Mouse (Mus musculus) forebrain, embryonic 13.5 days (tissue): ENCODE measurements around the gene Gcnt1. TPM values are rescaled to one million over a fixed set of nuclear protein-coding genes. Genes with fewer than 3 reads are reported as not detected.

Experiments used
- ATAC-seq: fragments of 200-750 bp; cut with Nextera tagmentation; 2 replicates; pipeline ENCODE4 v1.8.0; 2017
- H3K27ac ChIP-seq: fragments of 300-500 bp; sonication (generic); 2 replicates; pipeline ENCODE4 v1.5.1; 2015; ENCODE audit warnings: inconsistent platforms, mild to moderate bottlenecking, moderate library complexity
- H3K27me3 ChIP-seq: fragments of 300-500 bp; sonication (generic); 2 replicates; pipeline ENCODE4 v1.6.1; 2015; ENCODE audit warnings: mild to moderate bottlenecking, inconsistent platforms
- H3K36me3 ChIP-seq: fragments of 300-500 bp; sonication (generic); 2 replicates; pipeline ENCODE4 v1.6.1; 2015; ENCODE audit warnings: mild to moderate bottlenecking, inconsistent platforms; ENCODE audit not compliant: poor library complexity, severe bottlenecking
- H3K4me1 ChIP-seq: fragments of 300-500 bp; sonication (generic); 2 replicates; pipeline ENCODE4 v1.6.1; 2015; ENCODE audit warnings: inconsistent platforms
- H3K4me2 ChIP-seq: fragments of 300-500 bp; sonication (generic); 2 replicates; pipeline ENCODE4 v1.6.1; 2015; ENCODE audit warnings: inconsistent platforms, mild to moderate bottlenecking, moderate library complexity
- H3K4me3 ChIP-seq: fragments of 300-500 bp; sonication (generic); 2 replicates; pipeline ENCODE4 v1.5.1; 2015; ENCODE audit warnings: mild to moderate bottlenecking, inconsistent platforms
- H3K9ac ChIP-seq: fragments of 300-500 bp; sonication (generic); 2 replicates; pipeline ENCODE4 v1.6.1; 2015; ENCODE audit warnings: mild to moderate bottlenecking, inconsistent platforms
- H3K9me3 ChIP-seq: fragments of 300-500 bp; sonication (generic); replicated peaks from 2 replicates; pipeline ENCODE4 v1.6.1; 2016; ENCODE audit warnings: inconsistent platforms
- whole genome bisulfite sequencing: fragments of 180-500 bp; shearing (Covaris S2); methylation state at CpG from one replicate; pipeline ENCODE4 v1.1.7; 2015; 5-methylcytosine and 5-hydroxymethylcytosine counted together
- polyA plus RNA-seq: library from polyadenylated mRNA; unstranded; fragments of >200 nt; fragmentation: Nextera tagmentation; extraction: Ambion mirVana; gene quantifications from 2 replicates; pipeline ENCODE4 v1.2.1, GENCODE M21; 2015

The Gcnt1 gene
- polyA plus RNA-seq, 1 experiment from 2014 or later: 0.50 TPM

DNA sequence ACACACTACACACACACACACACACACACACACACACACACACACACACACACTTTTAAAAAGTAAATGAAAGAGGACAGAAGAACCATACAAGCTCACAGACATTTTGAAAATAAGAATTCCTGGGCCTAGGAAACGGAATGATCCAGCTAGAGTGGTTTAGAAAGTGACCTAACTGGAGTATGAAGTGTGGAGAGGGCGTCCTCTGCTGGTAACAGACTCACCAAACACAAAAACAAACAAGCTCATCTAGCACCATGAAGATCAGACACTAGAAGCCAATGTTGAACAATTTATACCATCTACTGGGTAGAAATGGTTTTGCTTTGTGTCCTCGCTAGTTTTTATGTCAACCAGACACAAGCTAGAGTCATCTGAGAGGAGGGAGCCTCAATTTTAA lies 7.9 kb downstream of the Gcnt1 start:
- ATAC-seq: no peak
- no peaks in the 10 kb centered on the region for H3K36me3 ChIP-seq
- no peaks in the 10 kb centered on the region for H3K4me1 ChIP-seq
- H3K4me3 ChIP-seq: no peak overlapping the region
- H3K27ac ChIP-seq: no peak overlapping the region
- WGBS: 38% methylated on average over 3 of the region's 3 CpGs
- no peaks in the 10 kb centered on the region for H3K27me3 ChIP-seq
- no peak overlapping the region for H3K9ac ChIP-seq
- H3K9me3 ChIP-seq: no peaks in the 10 kb centered on the region
- no peak overlapping the region for H3K4me2 ChIP-seq

DNA sequence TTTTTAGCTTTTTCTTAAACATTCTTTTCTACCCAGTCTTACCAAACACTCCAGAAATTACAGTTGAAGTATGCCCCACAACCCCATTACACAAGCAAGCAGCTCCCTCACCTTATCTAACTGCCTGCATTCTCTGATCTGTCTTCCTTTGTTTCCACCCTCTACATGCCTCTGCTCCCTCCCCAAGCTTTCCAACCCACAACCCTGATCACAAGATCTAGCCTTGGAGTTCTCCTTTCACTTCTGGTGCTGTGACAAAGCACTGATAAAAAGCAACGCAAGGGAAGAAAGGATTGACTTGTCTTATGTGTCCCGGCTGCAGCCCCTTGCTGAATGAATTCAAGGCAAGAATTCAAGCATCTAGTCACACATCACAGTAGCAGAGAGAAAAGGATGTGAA lies 11.5 kb downstream of the Gcnt1 start:
- Histone ChIP-seq H3K4me2 (no peak overlapping the region), H3K27me3 (peaks cover 11% of the 10 kb centered on the region), H3K9ac (no peak overlapping the region), H3K9me3 (no peaks in the 10 kb centered on the region), H3K27ac (no peak overlapping the region), H3K36me3 (no peaks in the 10 kb centered on the region), H3K4me1 (peaks cover 5% of the 10 kb centered on the region), H3K4me3 (no peak overlapping the region)
- whole genome bisulfite sequencing: 81% methylated on average over 2 of the region's 2 CpGs
- no peak for ATAC-seq

DNA sequence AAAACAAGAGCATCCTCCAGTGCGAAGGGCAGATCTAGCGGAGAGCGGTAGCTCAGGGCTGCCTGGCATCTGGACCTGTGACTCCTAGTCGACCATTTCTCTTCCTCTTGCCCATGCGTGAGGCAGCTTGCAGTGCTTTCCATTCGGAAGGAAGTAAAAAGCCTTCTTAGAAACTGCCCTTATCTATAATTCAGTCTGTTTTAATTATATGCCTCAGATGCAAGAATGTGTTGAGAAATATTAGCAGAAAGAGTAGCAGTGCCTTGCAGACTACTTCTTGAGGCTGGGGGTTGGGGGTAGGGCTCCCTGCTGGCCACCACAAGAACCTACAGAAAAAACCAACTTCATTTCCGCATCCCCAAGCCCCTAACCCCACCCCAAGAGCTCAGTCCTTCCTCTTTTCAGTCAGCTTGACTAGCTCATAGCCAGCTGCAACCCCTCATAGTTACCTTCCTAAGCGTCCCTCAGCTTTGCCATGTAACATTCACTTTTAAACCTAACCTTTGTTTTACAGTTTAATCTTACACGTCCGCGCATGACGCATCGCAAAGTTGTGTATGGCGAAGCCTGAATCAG lies 13.2 kb downstream of the Gcnt1 start:
- H3K4me1 ChIP-seq: peaks cover 8% of the 10 kb centered on the region
- no peak for ATAC-seq
- no peaks in the 10 kb centered on the region for H3K9me3 ChIP-seq
- no peak overlapping the region for H3K27ac ChIP-seq
- no peak overlapping the region for H3K4me3 ChIP-seq
- WGBS: 86% methylated on average over 14 of the region's 14 CpGs
- peaks cover 29% of the 10 kb centered on the region for H3K27me3 ChIP-seq
- no peaks in the 10 kb centered on the region for H3K36me3 ChIP-seq
- H3K9ac ChIP-seq: no peak overlapping the region
- H3K4me2 ChIP-seq: no peak overlapping the region

DNA sequence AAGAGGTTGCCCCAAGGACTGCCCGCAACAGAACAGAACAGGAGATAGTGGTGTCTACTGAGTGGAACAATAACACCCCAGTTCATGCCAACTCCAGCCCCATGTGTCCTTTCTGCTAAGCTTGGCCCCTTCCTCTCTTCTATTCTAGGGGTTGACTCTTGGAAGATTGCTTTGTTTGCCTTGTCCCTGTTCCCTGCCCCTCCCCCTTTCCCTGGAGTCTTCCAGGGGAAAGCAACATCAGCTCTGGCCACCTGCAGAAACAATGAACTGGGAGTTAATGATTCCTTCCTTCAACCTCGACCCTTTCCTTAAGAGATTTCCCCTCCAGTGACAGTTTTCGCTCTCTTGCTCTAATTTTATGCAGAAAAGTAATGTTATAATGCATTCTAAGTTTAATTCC lies 15.3 kb downstream of the Gcnt1 start:
- Histone ChIP-seq H3K27me3 (peaks cover 31% of the 10 kb centered on the region), H3K9ac (no peak overlapping the region), H3K4me3 (no peak overlapping the region), H3K4me1 (peaks cover 8% of the 10 kb centered on the region), H3K4me2 (no peak overlapping the region), H3K27ac (no peak overlapping the region), H3K9me3 (no peaks in the 10 kb centered on the region), H3K36me3 (no peaks in the 10 kb centered on the region)
- ATAC-seq: no peak
- WGBS: 56% methylated on average over 3 of the region's 3 CpGs

DNA sequence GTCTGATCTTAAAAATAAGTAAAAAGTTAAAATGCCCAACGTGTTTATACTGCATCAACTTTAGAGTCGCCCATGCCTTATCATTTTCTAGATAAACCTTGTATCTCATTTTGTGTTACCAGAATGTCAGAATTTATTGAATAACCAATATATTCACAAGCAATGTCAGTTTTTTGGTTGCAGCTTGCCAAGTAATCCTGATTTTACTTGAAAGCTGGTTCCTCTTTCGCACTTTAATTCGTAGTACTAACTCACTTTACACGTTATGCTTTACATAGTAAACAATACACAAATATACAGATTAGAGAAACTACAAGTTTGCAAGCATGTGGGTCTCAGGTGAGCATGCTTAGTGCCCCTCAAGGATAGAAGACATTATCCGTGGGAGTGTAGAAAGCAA lies 15.7 kb downstream of the Gcnt1 start:
- peaks cover 8% of the 10 kb centered on the region for H3K4me1 ChIP-seq
- ATAC-seq: no peak
- peak overlapping the region; percentile 86 for H3K4me2 ChIP-seq
- H3K27ac ChIP-seq: no peak overlapping the region
- WGBS: 75% methylated on average over 6 of the region's 6 CpGs
- peaks cover 31% of the 10 kb centered on the region for H3K27me3 ChIP-seq
- no peaks in the 10 kb centered on the region for H3K9me3 ChIP-seq
- H3K4me3 ChIP-seq: no peak overlapping the region
- no peak overlapping the region for H3K9ac ChIP-seq
- no peaks in the 10 kb centered on the region for H3K36me3 ChIP-seq

DNA sequence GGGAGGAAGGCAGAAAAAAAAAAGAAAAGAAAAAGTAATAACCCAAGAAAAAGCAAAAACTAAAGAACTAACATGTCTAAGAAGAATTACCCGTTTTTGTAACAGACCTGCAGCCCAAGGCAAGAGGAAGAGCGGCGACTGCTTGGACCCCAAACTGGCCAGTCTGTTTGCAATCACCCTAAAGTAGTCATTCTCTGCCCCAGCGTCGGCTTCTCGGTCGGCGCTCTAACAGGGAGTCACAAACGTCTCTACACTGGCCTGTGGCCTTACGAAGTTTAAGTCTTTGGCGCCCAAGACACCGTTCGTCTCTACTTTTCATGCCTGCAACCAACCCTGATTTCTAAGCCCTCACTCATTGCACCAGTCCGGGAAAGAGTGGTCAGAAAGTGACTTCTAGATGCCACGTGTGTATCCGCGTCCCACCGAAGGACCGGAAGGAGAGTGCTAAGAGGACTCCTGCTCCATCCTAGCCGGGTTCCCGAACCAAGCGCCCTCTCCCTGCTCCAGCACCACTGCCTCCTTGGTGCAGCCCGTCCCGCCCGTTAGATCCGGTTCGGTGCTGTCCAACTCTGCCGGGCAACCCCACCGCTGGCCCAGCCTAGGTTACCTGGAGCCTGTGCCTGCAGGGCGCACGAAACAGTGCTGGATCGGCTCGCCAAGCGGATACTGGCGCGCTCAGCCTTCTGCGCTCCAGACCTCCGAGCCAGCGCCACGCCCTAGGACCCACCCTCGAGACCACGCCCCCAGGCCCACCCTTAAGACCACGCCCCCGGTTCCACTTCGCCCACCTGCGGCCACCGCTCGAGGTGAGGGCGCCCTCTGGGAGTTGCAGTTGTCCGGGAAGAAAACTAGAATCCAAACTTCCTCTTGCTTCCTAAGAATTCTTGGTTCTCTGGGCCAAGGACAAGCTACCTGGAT lies 16.4 kb downstream of the Gcnt1 start:
- Histone ChIP-seq H3K4me3 (peak overlapping the region; percentile 43), H3K9ac (peak overlapping the region; percentile 53; the same call in 1 of the 2 replicates), H3K27me3 (peaks cover 31% of the 10 kb centered on the region), H3K27ac (no peak overlapping the region), H3K4me2 (peak overlapping the region; percentile 86), H3K36me3 (no peaks in the 10 kb centered on the region), H3K4me1 (peaks cover 8% of the 10 kb centered on the region), H3K9me3 (no peaks in the 10 kb centered on the region)
- WGBS: 1% methylated on average over 44 of the region's 50 CpGs
- ATAC-seq: peak; percentile 87

DNA sequence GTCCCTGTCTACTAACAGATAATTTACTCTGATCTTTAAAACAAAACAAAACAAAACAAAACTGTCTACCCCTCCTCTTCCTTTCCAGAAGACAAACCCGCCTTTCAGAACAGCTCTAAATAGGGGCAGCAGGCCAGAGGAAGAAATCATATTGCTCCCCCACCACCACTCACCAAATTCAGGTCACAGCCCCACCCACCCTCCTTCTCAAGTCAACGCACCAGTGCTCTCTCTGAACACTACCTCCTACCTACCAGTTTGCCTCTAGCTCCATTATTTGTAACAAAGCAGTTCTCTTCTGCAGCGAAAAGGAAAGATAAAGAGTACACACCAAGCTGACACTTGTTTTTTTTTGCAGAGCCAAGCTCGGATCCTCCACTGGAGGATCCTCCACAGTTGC lies 17.3 kb downstream of the Gcnt1 start:
- Histone ChIP-seq H3K27ac (no peak overlapping the region), H3K4me1 (peaks cover 8% of the 10 kb centered on the region), H3K9me3 (no peaks in the 10 kb centered on the region), H3K4me3 (no peak overlapping the region), H3K4me2 (no peak overlapping the region), H3K36me3 (no peaks in the 10 kb centered on the region), H3K9ac (no peak overlapping the region), H3K27me3 (peaks cover 31% of the 10 kb centered on the region)
- 42% methylated on average over 4 of the region's 4 CpGs for WGBS
- no peak for ATAC-seq

DNA sequence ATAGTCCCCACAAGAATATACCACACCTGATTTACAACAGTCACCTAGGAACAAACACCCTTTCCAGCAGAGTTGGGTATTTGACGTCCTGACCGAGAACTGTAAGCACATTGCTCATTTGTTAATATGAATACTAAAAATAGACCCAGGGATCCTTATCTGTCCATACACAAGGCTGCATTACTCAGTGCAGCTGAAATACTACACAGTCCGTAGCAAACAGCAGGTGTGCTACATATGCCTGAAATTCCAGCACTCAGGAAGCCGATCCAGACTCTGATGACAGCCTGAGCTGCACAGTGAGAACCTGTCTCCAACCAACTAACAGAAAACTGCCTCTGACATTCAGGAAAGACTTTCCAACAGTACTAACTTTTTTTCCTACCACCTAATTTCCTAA lies 17.8 kb downstream of the Gcnt1 start:
- Histone ChIP-seq H3K4me3 (no peak overlapping the region), H3K4me2 (no peak overlapping the region), H3K9ac (no peak overlapping the region), H3K36me3 (no peaks in the 10 kb centered on the region), H3K4me1 (peaks cover 8% of the 10 kb centered on the region), H3K9me3 (no peaks in the 10 kb centered on the region), H3K27me3 (peaks cover 31% of the 10 kb centered on the region), H3K27ac (no peak overlapping the region)
- ATAC-seq: no peak
- WGBS: 79% methylated on average over 4 of the region's 4 CpGs

DNA sequence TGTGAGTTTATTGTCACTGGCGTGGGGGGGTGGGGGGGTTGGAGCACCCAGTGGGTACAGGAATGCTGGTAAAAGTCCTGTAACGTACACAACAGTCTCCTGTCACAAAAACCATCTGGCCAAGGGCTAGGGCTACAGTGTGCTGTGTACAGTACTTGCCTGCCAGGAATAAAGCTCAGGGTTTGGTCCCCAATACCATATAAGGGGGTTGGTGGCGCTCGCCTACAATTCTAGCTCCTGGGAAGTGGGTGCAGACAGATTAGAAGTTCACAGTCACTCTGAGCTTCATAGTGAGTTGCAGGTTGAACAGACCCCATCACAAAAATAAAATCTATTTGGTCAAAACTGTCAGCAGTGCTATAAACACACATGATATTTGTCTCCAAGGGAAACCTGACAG lies 18.3 kb downstream of the Gcnt1 start:
- H3K4me3 ChIP-seq: no peak overlapping the region
- ATAC-seq: no peak
- 82% methylated on average over 4 of the region's 4 CpGs for WGBS
- peaks cover 31% of the 10 kb centered on the region for H3K27me3 ChIP-seq
- no peak overlapping the region for H3K9ac ChIP-seq
- no peak overlapping the region for H3K4me2 ChIP-seq
- H3K27ac ChIP-seq: no peak overlapping the region
- peaks cover 8% of the 10 kb centered on the region for H3K4me1 ChIP-seq
- H3K9me3 ChIP-seq: no peaks in the 10 kb centered on the region
- no peaks in the 10 kb centered on the region for H3K36me3 ChIP-seq

DNA sequence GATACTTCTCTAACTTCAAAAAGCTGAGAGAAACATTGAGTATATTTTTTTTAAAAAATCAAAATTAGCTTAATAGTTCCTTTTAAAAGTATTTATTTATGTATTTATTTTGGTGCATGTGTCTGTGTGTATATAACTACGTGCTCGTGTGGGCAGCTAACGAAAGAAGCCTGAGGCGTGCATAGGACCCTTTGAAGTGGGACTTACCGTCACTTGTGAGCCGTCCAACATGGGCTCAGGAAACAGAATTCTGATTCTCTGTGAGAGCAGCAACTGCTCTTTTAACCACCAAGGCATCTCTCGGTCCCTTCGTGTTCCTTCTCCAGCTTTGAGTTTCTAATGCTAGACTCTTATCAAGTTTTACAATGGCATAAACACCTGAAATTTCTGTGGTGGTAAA lies 18.9 kb downstream of the Gcnt1 start:
- no peaks in the 10 kb centered on the region for H3K9me3 ChIP-seq
- H3K4me1 ChIP-seq: peaks cover 8% of the 10 kb centered on the region
- 64% methylated on average over 8 of the region's 8 CpGs for WGBS
- no peak overlapping the region for H3K4me2 ChIP-seq
- H3K9ac ChIP-seq: no peak overlapping the region
- H3K27ac ChIP-seq: no peak overlapping the region
- ATAC-seq: no peak
- H3K36me3 ChIP-seq: no peaks in the 10 kb centered on the region
- peaks cover 31% of the 10 kb centered on the region for H3K27me3 ChIP-seq
- no peak overlapping the region for H3K4me3 ChIP-seq

DNA sequence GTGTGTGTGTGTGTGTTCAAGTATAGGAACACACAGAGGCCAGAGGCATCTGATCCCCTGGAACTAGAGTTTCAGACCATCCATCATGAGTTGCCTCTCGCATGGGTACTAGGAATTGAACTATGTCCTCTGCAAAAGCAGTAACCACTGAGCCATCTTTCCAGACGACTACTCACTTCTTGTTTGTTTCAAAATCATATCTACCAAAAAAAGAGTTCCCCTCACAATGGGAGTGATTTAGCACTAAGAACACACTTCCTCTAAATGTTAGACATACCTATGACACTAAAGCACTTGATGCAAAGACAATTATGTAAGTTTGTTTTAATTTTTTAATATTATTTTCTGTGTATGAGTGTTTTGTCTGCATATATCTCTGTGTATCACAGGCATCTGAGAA lies 24.8 kb downstream of the Gcnt1 start:
- Histone ChIP-seq H3K4me1 (no peaks in the 10 kb centered on the region), H3K36me3 (no peaks in the 10 kb centered on the region), H3K4me2 (no peak overlapping the region), H3K27ac (no peak overlapping the region), H3K9ac (no peak overlapping the region), H3K4me3 (no peak overlapping the region), H3K9me3 (no peaks in the 10 kb centered on the region), H3K27me3 (no peaks in the 10 kb centered on the region)
- no peak for ATAC-seq
- WGBS: 98% methylated on average over 2 of the region's 2 CpGs

DNA sequence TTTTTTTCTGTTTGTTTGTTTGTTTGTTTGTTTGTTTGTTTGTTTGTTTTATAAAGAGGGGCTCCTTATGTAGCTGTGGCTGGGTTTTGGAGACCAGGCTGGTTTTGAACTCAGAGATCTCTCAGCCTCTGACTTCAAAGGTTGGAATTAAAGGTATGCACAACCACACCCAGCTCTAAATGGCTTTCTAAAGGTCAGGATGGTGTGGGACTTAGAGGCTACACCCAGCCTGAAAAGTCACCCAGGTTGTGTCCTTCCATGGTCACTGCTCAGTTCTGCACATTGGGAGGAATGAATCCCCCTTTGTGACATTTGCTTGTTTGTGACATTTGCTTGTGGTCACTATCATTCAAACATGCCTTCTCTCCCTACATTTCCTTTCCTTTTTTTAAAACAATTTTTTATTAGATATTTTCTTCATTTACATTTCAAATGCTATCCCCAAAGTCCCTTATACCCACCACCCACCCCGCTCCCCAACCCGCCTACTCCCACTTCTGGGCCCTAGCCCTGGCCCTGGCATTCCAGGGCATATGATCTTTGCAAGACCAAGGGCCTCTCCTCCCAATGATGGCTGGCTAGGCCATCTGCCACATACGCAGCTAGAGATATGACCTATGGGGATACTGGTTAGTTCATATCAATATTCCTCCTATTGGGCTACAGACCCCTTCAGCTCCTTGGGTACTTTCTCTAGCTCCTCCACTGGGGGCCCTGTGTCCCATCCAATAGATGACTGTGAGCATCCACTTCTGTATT lies 25.7 kb downstream of the Gcnt1 start:
- Histone ChIP-seq H3K9ac (no peak overlapping the region), H3K4me1 (no peaks in the 10 kb centered on the region), H3K9me3 (no peaks in the 10 kb centered on the region), H3K27ac (no peak overlapping the region), H3K4me2 (no peak overlapping the region), H3K4me3 (no peak overlapping the region), H3K27me3 (no peaks in the 10 kb centered on the region), H3K36me3 (no peaks in the 10 kb centered on the region)
- WGBS: 96% methylated on average over 3 of the region's 3 CpGs
- ATAC-seq: no peak
